Mouse (Mus musculus) forebrain, embryonic 10.5 days (tissue): ENCODE measurements at regions not wholly inside any gene's neighbourhood (a gene's known extent, or its start where the extent isn't known, plus 50 kb on each side); places are given as distances from the start of the nearest gene placed in this dataset.
"Not testable (repeated sequence)": the region's sequence is repeated elsewhere in the genome, so short reads cannot be mapped to it uniquely, and the experiment has no call there.

Source experiments
- DNase-seq: peaks from one replicate; pipeline ENCODE4 v3.0.0-alpha.2; 2017; ENCODE audit warnings: low spot score; ENCODE audit errors: extremely low spot score
- H3K27ac ChIP-seq: fragments of 300-500 bp; sonication (generic); 2 replicates; pipeline ENCODE4 v1.5.1; 2016; ENCODE audit warnings: mild to moderate bottlenecking
- H3K27me3 ChIP-seq: fragments of 300-500 bp; sonication (generic); 2 replicates; pipeline ENCODE4 v1.6.1; 2016; ENCODE audit warnings: mild to moderate bottlenecking; ENCODE audit not compliant: poor library complexity, severe bottlenecking
- H3K36me3 ChIP-seq: fragments of 300-500 bp; sonication (generic); replicated peaks from 2 replicates; pipeline ENCODE4 v1.6.1; 2016; ENCODE audit warnings: mild to moderate bottlenecking, moderate library complexity
- H3K4me1 ChIP-seq: fragments of 300-500 bp; sonication (generic); 2 replicates; pipeline ENCODE4 v1.6.1; 2016
- H3K4me3 ChIP-seq: fragments of 300-500 bp; sonication (generic); 2 replicates; pipeline ENCODE4 v1.5.1; 2016; ENCODE audit warnings: mild to moderate bottlenecking, moderate library complexity
- H3K9me3 ChIP-seq: fragments of 300-500 bp; sonication (generic); 2 replicates; pipeline ENCODE4 v1.6.1; 2016; ENCODE audit warnings: mild to moderate bottlenecking, moderate library complexity
- WGBS: fragments of 180-500 bp; shearing (Covaris S2); methylation state at CpG from one replicate; pipeline ENCODE4 v1.1.7; 2016; 5-methylcytosine and 5-hydroxymethylcytosine counted together

DNA sequence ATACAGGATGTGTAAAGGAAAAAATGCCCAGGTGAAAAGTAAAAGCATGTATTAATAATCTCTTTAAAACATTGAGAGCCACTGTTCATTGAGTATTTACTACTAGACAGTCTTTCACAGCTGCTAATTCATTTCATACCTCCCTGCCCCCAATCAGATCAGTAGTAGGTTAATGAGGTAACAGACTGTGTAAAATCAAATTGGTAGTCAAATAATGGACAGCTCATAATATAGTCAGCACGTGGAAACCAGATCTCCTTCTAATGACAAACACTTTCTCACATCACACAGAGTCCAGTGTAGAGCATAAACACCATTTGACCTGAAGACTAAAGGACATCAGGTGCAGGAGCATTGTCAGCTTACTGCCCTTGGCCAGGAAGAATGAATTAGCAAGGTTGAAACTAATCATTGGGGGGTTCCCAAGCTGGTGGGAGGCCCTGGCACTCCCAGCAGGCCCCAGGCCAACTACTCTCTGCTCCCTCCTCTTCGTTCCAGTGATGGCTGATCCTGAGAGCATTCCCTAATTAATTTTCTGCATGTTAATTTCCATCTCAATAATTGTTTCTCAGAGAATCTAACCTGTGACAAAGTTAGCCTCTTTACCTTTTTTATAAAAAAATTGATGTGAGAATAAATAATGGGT is 190.6 kb upstream of the Bet1 start:
- Histone ChIP-seq H3K27me3 (no peaks in the 10 kb centered on the region), H3K9me3 (no peaks in the 10 kb centered on the region), H3K4me1 (peaks cover 15% of the 10 kb centered on the region; the same call in 1 of the 2 replicates), H3K27ac (no peak overlapping the region), H3K4me3 (no peak overlapping the region), H3K36me3 (no peaks in the 10 kb centered on the region)
- WGBS, result 41% methylated on average over 2 of the region's 2 CpGs
- DNase-seq, result no peak

DNA sequence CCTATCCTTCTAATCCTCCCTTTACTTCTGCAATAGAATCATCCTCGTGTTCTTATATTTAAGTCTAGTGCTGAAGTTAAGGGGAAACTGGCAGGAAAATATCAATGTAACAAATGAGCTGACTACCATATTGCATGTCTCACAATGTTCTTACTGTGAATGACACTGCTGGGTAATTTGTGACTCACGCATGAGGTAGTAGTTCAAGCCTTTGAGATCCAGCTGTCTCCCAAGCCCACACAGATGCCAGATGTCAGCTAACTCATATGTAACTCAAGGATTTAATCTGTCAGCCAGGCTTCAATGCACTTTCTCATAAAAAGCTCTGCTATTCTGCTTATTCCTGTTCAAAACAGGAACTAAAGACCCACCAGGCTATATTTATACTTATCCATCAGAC is 204.6 kb upstream of the Bet1 start:
- H3K27ac ChIP-seq, result no peak overlapping the region
- 87% methylated on average over 2 of the region's 2 CpGs for WGBS
- H3K9me3 ChIP-seq, result no peaks in the 10 kb centered on the region
- H3K27me3 ChIP-seq, result no peaks in the 10 kb centered on the region
- H3K4me1 ChIP-seq, result no peaks in the 10 kb centered on the region
- no peak overlapping the region for H3K4me3 ChIP-seq
- H3K36me3 ChIP-seq, result no peaks in the 10 kb centered on the region
- DNase-seq, result no peak

DNA sequence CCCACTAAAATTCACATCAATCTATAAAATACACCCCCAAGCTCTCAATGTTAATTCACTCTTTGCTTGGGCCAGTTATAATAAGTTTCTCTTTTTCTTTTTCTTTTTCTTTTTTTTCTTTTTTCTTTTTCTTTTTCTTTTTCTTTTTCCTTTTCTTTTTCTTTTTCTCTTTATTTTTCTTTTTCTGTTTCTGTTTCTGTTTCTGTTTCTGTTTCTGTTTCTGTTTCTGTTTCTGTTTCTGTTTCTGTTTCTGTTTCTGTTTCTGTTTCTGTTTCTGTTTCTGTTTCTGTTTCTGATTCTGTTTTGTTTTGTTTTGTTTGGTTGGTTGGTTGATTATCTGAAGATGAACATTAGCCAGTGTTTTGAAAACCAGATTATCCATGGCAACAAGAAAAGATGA is 201.2 kb upstream of the Col1a2 start:
- not testable (repeated sequence) for H3K9me3 ChIP-seq, H3K27me3 ChIP-seq, DNase-seq, H3K4me3 ChIP-seq, H3K27ac ChIP-seq, H3K36me3 ChIP-seq, H3K4me1 ChIP-seq

DNA sequence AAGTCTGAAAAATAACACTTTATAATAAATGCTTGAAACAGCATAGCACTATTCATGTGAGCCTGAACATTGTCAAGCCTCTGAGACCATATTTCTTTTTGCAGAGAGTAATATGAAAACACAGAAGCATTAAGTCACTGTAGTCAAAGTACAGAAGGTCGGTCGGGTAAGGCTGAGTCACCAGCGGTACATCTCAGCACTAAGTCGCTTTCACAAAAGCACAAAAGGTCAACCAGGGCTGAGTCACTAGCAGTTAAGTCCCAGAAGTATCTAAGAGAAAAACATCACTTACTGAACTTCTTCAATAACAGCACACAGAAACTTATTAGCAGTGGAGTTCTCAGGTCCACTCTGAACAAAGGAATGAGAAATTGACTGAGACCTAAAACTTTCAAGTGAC is 154.7 kb upstream of the Col1a2 start:
- H3K27ac ChIP-seq, result no peak overlapping the region
- 90% methylated on average over 4 of the region's 4 CpGs for WGBS
- no peak for DNase-seq
- H3K4me1 ChIP-seq, result no peaks in the 10 kb centered on the region
- H3K36me3 ChIP-seq, result no peaks in the 10 kb centered on the region
- H3K27me3 ChIP-seq, result no peaks in the 10 kb centered on the region
- no peaks in the 10 kb centered on the region for H3K9me3 ChIP-seq
- H3K4me3 ChIP-seq, result no peak overlapping the region

DNA sequence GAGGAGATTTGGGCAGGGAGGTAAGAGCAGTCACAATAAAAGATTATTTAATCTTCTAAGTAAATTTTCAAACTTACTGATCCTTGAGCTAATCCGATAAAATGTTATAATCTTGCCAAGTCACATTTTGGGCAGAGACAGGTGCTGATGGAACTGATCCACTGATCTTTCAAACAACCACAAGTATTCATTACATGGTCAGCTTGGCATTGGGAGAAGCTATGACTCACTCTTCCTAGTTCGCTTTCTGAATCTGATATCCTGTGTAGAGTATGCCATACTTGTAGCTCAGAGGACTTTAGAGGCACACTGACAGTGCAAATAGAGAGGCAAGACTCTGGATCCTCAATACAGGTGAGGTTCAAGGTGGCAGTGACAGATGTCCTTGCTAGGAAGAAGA is 142.4 kb upstream of the Col1a2 start:
- H3K4me1 ChIP-seq, result no peaks in the 10 kb centered on the region
- WGBS, result 93% methylated on average over 2 of the region's 2 CpGs
- H3K27ac ChIP-seq, result no peak overlapping the region
- no peak for DNase-seq
- H3K9me3 ChIP-seq, result no peaks in the 10 kb centered on the region
- H3K27me3 ChIP-seq, result no peaks in the 10 kb centered on the region
- no peak overlapping the region for H3K4me3 ChIP-seq
- H3K36me3 ChIP-seq, result no peaks in the 10 kb centered on the region

DNA sequence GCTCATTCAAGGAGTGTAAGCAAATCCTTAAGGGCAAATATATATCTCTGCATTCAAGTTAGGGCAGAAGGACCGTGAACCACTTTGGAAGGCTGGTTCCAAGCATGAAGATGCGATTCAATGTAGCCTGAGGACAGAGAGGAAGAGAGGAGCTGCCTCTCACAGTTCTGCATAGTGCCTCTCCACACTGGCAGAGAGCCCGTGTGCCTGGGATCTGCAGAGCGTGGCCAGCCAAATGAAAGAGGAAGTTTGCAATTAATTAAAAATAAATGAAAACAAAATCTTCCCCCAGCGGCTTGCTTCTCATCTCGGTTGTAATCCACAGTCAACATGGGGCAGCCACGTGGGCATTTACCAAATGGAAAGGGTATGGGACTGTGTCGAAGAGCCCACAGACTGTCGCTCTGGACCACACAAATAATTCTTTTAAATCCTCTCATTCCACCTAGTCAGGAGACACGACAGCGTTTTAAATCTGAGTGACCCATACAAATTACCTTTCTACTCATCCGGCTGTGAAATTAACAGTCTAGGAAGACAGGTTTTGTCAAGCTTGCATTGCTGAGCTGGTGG is 129.1 kb upstream of the Col1a2 start:
- no peaks in the 10 kb centered on the region for H3K9me3 ChIP-seq
- H3K36me3 ChIP-seq, result no peaks in the 10 kb centered on the region
- no peaks in the 10 kb centered on the region for H3K4me1 ChIP-seq
- no peak overlapping the region for H3K4me3 ChIP-seq
- no peaks in the 10 kb centered on the region for H3K27me3 ChIP-seq
- DNase-seq, result no peak
- no peak overlapping the region for H3K27ac ChIP-seq
- 73% methylated on average over 12 of the region's 12 CpGs for WGBS

DNA sequence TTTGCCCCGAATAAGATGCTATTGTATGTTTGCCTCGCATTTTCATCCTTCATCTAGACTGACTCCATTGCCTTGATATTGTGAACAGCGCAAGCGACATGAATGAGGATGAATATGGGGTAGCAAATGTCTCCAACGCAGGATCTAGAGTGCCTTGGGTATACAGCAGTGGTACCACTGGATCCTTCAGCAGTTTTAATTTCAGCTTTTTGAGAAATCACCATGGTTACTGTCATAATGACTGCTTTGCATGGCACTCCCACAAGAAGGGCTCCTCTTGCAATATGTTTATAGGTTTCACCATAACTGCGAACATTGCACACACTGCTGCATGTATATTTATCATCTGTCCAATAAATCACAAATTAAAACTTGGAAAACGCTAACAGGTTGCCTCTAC is 107.8 kb upstream of the Col1a2 start:
- Histone ChIP-seq H3K36me3 (no peaks in the 10 kb centered on the region), H3K9me3 (no peaks in the 10 kb centered on the region), H3K4me1 (peaks cover 19% of the 10 kb centered on the region), H3K27ac (no peak overlapping the region), H3K27me3 (no peaks in the 10 kb centered on the region), H3K4me3 (no peak overlapping the region)
- WGBS, result 90% methylated on average over 7 of the region's 7 CpGs
- no peak for DNase-seq

DNA sequence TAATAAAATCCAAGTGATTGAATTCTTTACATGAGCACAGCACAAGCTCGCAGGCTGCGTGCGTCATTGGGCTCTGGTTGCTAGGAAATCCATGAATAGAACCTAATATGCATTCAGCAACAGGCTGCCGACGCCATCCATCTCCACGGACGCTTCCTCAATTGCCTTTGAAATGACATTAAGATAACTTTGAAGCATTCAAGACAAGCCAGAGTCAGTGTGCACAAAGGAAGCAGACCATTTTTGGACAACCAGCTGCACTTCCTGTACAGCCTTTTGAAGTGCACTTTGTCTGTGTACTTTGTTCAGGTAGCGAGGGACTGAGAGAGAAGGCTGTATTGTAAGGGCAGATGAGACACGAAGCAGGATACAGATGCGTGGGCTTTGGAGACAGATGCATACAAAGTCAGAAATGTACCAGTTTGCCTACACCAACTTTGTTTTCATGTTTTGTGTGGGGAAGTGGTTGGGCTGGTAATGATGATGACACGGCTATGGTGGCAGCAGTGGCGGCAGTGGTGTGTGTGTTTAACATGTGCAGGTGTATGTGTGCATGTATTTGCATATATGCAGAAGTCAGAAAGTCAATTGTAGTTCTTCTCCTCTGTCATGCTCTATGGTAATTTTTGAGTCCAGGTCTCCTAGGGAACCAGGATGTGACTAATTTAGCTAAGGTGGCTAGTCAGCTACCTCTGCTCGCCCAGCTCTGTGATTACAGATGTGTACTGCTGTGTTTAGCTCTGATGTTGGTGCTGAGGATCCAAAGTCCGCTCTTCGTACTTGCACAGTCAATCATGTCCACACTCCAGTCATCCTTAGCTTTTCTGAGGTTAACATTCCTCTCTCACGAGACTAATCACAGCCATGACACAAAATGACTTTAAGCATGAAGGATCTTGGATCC is 106.7 kb upstream of the Col1a2 start:
- WGBS, result 79% methylated on average over 16 of the region's 16 CpGs
- no peak for DNase-seq
- H3K4me3 ChIP-seq, result no peak overlapping the region
- no peak overlapping the region for H3K27ac ChIP-seq
- peaks cover 19% of the 10 kb centered on the region for H3K4me1 ChIP-seq
- no peaks in the 10 kb centered on the region for H3K36me3 ChIP-seq
- no peaks in the 10 kb centered on the region for H3K27me3 ChIP-seq
- no peaks in the 10 kb centered on the region for H3K9me3 ChIP-seq

DNA sequence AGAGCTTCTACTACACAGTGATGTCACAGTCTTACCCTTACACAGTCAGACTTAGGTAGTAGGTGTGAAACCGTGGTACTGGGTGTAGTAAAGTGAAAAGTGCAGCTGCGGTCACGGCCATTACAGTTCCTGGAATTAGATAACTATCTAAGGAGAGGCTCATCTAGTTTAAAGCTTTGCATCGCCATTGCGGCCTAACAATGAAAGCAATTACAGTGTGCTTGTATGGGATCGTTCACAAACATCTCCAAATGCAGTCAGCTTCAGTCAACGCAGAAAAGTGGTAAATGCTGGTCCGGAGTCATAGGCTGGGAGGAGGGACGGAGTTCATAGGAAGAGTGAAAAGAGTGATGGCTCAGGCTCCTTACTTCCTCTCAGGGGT is 106.0 kb upstream of the Col1a2 start:
- H3K27ac ChIP-seq, result no peak overlapping the region
- H3K4me3 ChIP-seq, result no peak overlapping the region
- H3K27me3 ChIP-seq, result no peaks in the 10 kb centered on the region
- H3K4me1 ChIP-seq, result peaks cover 19% of the 10 kb centered on the region
- DNase-seq, result no peak
- 92% methylated on average over 9 of the region's 9 CpGs for WGBS
- H3K36me3 ChIP-seq, result no peaks in the 10 kb centered on the region
- no peaks in the 10 kb centered on the region for H3K9me3 ChIP-seq

DNA sequence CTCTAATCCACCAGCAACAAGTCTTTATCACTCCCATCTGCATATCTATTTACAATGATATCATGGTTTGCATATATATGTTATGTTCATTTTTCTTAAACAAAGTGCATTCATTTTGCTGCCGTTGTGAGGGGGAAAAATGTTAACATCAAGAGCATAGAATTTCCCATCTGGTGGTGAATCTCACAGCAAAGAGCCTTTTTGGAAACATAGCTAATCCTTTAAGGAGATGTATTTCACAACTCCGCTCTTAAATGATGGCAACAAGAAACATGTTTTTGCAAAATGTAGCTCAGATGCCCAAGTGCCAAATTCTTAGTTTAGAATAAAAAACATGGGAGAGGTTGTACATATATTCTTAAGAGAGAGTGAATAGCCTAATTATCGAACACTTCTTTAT is 99.3 kb upstream of the Col1a2 start:
- WGBS, result 93% methylated on average over 3 of the region's 3 CpGs
- Histone ChIP-seq H3K27ac (no peak overlapping the region), H3K9me3 (no peaks in the 10 kb centered on the region)

DNA sequence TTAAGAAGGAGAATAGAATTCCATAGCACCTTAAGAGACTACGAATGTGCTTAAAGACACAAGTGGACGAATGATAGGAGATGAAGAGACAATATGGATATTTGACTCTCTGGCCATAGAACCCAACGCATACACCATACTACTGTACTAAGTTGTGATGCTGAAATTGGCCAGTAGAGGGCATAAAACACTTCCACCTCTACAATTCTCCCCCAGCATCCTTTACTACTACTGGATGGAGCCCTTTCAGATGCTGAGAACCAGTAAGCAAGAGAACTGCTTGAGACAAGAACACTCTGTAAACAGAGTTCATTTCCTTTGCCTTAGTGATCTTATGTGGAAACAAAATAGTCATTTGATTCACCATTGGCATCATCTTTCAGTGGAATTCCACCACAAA is 96.9 kb upstream of the Col1a2 start:
- no peak overlapping the region for H3K4me3 ChIP-seq
- H3K4me1 ChIP-seq, result no peaks in the 10 kb centered on the region
- H3K27ac ChIP-seq, result no peak overlapping the region
- H3K9me3 ChIP-seq, result no peaks in the 10 kb centered on the region
- 53% methylated on average over 3 of the region's 3 CpGs for WGBS
- no peak for DNase-seq
- no peaks in the 10 kb centered on the region for H3K36me3 ChIP-seq
- no peaks in the 10 kb centered on the region for H3K27me3 ChIP-seq

More for the DNA sequence above, 99.3 kb upstream of the Col1a2 start:
- H3K4me1 ChIP-seq, result no peaks in the 10 kb centered on the region
- H3K4me3 ChIP-seq, result no peak overlapping the region
- H3K27me3 ChIP-seq, result no peaks in the 10 kb centered on the region
- no peak for DNase-seq
- no peaks in the 10 kb centered on the region for H3K36me3 ChIP-seq

DNA sequence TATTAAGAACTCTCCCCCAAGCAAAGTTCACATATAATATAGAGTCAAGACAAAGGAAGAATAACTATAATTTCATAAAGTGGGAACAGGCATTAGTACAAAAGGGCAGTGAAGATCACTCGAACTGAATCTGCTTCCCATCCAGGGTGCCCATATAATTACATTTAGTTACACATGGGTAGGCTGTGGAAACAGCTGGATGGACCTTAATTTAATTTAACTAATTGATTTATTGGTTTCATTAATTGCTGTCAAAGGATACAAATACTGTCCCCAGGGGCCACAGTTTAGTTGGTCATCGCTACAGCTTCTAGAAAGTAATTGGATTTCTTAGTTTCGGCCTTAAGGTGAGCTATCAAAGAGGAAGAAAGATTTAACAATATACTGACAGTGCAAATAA is 91.4 kb upstream of the Col1a2 start:
- H3K27ac ChIP-seq, result no peak overlapping the region
- H3K4me1 ChIP-seq, result peaks cover 10% of the 10 kb centered on the region
- H3K9me3 ChIP-seq, result no peaks in the 10 kb centered on the region
- 60% methylated on average over 3 of the region's 3 CpGs for WGBS
- no peaks in the 10 kb centered on the region for H3K36me3 ChIP-seq
- no peak overlapping the region for H3K4me3 ChIP-seq
- no peak for DNase-seq
- H3K27me3 ChIP-seq, result no peaks in the 10 kb centered on the region

DNA sequence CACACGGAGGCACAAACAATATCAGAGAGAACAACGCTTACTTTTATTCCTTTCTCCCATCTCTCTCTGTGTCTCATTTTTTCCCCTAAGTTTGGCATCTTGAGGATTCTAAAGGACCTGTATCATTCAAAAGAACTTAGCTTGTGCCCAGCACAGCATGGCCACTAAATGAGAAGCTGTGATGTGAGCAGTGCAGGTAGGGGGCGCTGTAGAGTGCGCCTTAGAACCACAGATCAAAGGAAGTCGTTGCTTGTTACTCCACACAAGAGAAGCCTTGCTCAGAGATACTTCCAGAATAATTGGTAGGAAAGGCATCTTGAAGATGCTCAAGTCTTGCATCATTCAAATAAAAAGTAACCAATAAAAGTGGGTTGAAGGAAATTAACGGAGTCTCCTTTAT is 90.4 kb upstream of the Col1a2 start:
- peaks cover 15% of the 10 kb centered on the region for H3K4me1 ChIP-seq
- DNase-seq, result peak; percentile 26
- H3K9me3 ChIP-seq, result no peaks in the 10 kb centered on the region
- WGBS, result 40% methylated on average over 6 of the region's 6 CpGs
- no peak overlapping the region for H3K4me3 ChIP-seq
- no peaks in the 10 kb centered on the region for H3K36me3 ChIP-seq
- H3K27me3 ChIP-seq, result no peaks in the 10 kb centered on the region
- H3K27ac ChIP-seq, result no peak overlapping the region
